Mouse (Mus musculus) lung, adult 2 months (tissue): ENCODE results near the gene Gm38100.

ENCODE experiments used
- CTCF ChIP-seq: fragments of 200-500 bp; IDR thresholded peaks from 2 replicates; pipeline ENCODE4 v1.5.1; 2011; ENCODE audit warnings: mild to moderate bottlenecking, low read length, control low read depth; ENCODE audit not compliant: insufficient read depth
- POLR2A ChIP-seq: fragments of 200-500 bp; IDR thresholded peaks from 2 replicates; pipeline ENCODE4 v1.6.1; 2011; ENCODE audit warnings: low read depth, mild to moderate bottlenecking, control low read depth, low read length, borderline replicate concordance; ENCODE audit errors: extremely low read depth

DNA sequence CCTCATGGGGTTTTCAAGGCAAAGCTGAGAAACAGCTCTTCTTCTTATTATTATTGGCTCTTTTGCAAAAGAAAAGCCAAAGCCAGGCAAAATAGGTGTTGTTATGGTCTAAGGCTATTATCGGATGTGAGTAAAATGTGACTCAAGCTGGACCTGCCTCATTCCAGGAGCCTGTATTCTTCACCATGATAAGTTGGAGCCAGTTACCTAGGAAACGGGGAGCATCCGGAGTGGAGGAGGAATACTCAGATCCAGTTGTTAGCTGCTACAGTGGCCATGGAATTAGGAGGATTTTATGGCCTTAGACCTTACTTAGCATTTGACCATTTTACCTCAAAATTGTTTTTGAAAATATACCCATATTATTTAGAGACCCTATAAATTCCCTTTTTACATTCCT, 49.4 kb upstream of the Gm38100 start:
- TF ChIP-seq CTCF (no peak), POLR2A (no peak)
